Mouse (Mus musculus): ENCODE measurements around the gene Plekhh2. TPM values are rescaled to one million over a fixed set of nuclear protein-coding genes. Genes with fewer than 3 reads are reported as not detected.

Plekhh2 gene
- polyA plus RNA-seq, 1 experiment = 0.67 TPM

DNA sequence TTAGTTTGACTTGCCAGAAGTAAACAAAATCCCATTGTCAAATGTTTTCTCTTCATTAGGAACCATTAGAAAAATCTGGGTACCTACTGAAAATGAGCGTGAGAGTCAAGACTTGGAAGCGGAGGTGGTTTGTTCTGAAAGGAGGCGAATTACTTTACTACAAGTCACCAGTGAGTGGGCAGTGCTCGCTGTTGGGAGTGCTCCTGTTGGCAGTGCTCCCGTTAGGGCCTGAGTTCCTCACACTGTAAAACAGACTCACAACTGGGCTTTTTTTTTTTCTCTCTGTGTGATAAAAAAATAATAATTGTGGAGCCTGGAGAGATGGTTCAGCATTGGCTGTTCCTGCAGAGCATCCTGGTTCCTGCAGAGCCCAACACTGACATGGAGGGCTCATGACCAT is 63.4 kb downstream of the Plekhh2 start:
- Histone ChIP-seq H3K4me3 (ENCODE audit: insufficient read depth, low read depth, low read length) (no peak overlapping the region), H3K27ac (replicated peaks; ENCODE audit: low read depth, low read length) (no peak overlapping the region), H3K4me1 (ENCODE audit: control insufficient read depth, insufficient read depth, insufficient read length, low read length) (no peaks in the 10 kb centered on the region; the same call in 1 of the 2 replicates)

GRCm38 (mm10) chr17:84576621-84577293 is 65.1 kb downstream of the Plekhh2 start:
- Histone ChIP-seq H3K4me1 (ENCODE audit: control insufficient read depth, insufficient read depth, insufficient read length, low read length) (no peaks in the 10 kb centered on the region; the same call in 1 of the 2 replicates), H3K27ac (replicated peaks; ENCODE audit: low read depth, low read length) (no peak overlapping the region), H3K4me3 (ENCODE audit: insufficient read depth, low read depth, low read length) (no peak overlapping the region)

GRCm38 (mm10) chr17:84579249-84579648 is 67.6 kb downstream of the Plekhh2 start:
- Histone ChIP-seq H3K4me1 (ENCODE audit: control insufficient read depth, insufficient read depth, insufficient read length, low read length) (no peaks in the 10 kb centered on the region; the same call in 1 of the 2 replicates), H3K4me3 (ENCODE audit: insufficient read depth, low read depth, low read length) (no peak overlapping the region), H3K27ac (replicated peaks; ENCODE audit: low read depth, low read length) (no peak overlapping the region)

- Histone ChIP-seq H3K27ac (replicated peaks; ENCODE audit: low read depth, low read length) (no peak overlapping the region), H3K4me1 (ENCODE audit: control insufficient read depth, insufficient read depth, insufficient read length, low read length) (no peaks in the 10 kb centered on the region; the same call in 1 of the 2 replicates), H3K4me3 (ENCODE audit: insufficient read depth, low read depth, low read length) (no peak overlapping the region)
Measured at GRCm38 (mm10) chr17:84579817-84580216, 68.1 kb downstream of the Plekhh2 start.

DNA sequence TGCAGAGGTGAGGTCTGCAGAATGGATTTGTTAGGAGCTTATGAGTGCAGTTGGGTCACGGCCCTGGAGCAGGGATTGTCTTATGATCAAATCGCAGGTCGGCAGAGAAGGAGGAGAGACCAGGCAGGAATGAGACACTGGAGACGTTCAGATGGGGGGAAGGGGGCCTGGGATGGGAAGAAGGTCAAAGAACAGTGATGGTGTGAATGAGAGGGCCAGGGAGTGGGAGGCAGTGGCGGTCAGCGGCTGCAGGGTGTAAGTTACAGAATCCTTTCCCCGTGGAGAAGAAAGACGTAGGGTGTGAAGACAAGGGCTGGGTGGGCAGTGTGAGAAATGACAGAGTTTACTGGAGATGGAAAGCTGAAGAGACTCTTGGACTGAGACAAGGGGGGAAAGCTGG is 69.1 kb downstream of the Plekhh2 start:
- no peaks in the 10 kb centered on the region; the same call in 1 of the 2 replicates for H3K4me1 ChIP-seq (ENCODE audit: control insufficient read depth, insufficient read depth, insufficient read length, low read length)
- no peak overlapping the region for H3K27ac ChIP-seq (replicated peaks; ENCODE audit: low read depth, low read length)
- H3K4me3 ChIP-seq (ENCODE audit: insufficient read depth, low read depth, low read length) = no peak overlapping the region

- Histone ChIP-seq H3K27ac (replicated peaks; ENCODE audit: low read depth, low read length) (no peak overlapping the region), H3K4me1 (ENCODE audit: control insufficient read depth, insufficient read depth, insufficient read length, low read length) (no peaks in the 10 kb centered on the region; the same call in 1 of the 2 replicates), H3K4me3 (ENCODE audit: insufficient read depth, low read depth, low read length) (no peak overlapping the region)
Measured at GRCm38 (mm10) chr17:84581740-84582414, 70.2 kb downstream of the Plekhh2 start.

GRCm38 (mm10) chr17:84584107-84584506 is 72.4 kb downstream of the Plekhh2 start:
- Histone ChIP-seq H3K4me1 (ENCODE audit: control insufficient read depth, insufficient read depth, insufficient read length, low read length) (no peaks in the 10 kb centered on the region; the same call in 1 of the 2 replicates), H3K4me3 (ENCODE audit: insufficient read depth, low read depth, low read length) (no peak overlapping the region), H3K27ac (replicated peaks; ENCODE audit: low read depth, low read length) (peak overlapping the region; percentile 29; the same call in 1 of the 2 replicates)

DNA sequence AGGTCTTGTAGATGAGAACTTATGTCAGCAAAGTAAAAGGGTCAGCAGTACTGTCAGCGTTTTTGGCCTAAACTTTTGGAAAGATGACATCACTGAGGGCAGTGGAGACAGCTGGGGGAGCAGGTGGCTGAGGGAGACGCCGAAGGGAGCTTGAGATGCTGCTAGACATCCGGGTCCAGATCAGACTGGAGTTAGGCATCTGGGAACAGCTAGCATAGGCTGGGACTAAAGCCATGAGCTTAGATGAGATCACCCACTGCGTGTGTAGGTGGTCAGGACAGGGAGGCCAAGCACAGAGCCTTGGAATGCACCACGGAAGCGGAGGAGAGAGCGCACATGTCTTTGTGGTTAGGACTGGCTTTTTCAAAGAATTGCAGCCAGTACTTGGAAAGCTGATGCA is 73.4 kb downstream of the Plekhh2 start:
- no peak overlapping the region for H3K27ac ChIP-seq (replicated peaks; ENCODE audit: low read depth, low read length)

DNA sequence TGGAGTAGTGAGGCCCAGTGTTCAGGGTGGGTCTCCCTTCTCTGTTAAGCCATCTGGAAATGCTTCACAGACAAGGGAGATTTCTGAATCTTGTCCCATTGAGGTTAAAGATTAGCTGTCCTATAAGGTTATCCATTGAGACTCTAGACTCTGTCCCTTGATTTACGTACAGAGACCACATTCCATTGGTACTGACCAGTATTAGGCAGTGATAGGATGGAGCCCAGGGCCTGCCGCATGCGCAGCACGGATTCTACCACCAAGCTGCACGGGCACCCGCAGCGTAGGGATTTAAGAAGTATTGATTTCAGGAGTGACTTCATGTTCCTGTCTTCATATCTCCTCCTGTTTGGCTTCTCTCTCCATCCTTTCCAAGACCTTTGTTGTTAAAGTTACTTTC is 78.4 kb downstream of the Plekhh2 start:
- Histone ChIP-seq H3K4me3 (ENCODE audit: insufficient read depth, low read depth, low read length) (no peak overlapping the region), H3K27ac (replicated peaks; ENCODE audit: low read depth, low read length) (no peak overlapping the region), H3K4me1 (ENCODE audit: control insufficient read depth, insufficient read depth, insufficient read length, low read length) (no peaks in the 10 kb centered on the region)

More for the DNA sequence above, 73.4 kb downstream of the Plekhh2 start:
- no peak overlapping the region for H3K4me3 ChIP-seq (ENCODE audit: insufficient read depth, low read depth, low read length)
- no peaks in the 10 kb centered on the region; the same call in 1 of the 2 replicates for H3K4me1 ChIP-seq (ENCODE audit: control insufficient read depth, insufficient read depth, insufficient read length, low read length)

DNA sequence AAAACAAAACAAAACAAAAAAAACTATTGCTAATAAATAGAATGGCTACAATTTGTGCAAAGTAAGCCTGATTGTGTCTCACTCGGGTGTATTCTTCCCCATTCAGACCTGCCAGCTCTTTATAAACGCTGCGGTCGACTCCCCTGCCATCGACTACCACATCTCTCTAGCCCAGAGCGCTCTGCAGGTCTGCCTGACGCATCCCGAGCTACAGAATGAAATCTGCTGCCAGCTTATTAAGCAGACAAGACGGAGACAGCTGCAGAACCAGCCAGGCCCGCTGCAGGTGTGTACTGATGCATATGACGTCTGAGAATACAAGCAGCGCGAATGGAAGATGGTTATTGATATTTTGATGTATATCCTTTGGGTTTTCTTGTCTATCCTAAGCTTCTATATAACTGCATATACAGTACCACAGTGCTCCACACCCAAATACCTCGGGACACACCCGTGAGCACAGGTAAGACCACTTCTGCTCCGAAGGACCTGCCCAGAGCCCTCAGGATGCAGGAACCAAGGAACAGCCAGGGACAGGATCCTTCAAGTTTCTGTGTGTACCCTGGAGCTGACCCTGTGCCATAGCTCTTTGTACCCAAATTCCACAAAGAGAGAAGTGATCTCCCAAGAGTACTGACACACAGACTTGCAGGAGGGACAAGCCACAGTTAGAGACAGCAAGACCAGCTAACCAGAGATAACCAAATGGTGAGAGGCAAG is 79.9 kb downstream of the Plekhh2 start:
- Histone ChIP-seq H3K4me1 (ENCODE audit: control insufficient read depth, insufficient read depth, insufficient read length, low read length) (no peaks in the 10 kb centered on the region), H3K4me3 (ENCODE audit: insufficient read depth, low read depth, low read length) (no peak overlapping the region), H3K27ac (replicated peaks; ENCODE audit: low read depth, low read length) (no peak overlapping the region)

DNA sequence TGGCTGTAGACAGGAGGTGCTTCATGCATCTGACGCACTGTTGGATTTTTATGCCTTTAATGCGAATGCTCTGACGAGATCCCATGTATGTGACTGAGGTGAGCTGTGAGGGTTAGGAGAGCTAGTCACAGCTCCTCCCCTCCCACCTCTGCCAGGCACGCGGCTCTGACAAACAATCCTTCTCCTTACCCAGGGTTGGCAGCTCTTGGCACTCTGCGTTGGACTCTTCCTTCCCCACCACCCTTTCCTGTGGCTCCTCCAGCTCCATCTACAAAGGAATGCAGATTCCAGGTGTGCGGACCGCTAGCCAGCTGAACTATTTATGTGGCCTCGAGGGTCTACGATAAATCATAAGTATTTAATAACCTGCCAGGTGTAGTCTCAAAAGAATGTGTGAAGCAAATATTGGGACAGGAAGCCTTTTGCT is 84.3 kb downstream of the Plekhh2 start:
- no peak overlapping the region for H3K4me3 ChIP-seq (ENCODE audit: insufficient read depth, low read depth, low read length)
- no peaks in the 10 kb centered on the region for H3K4me1 ChIP-seq (ENCODE audit: control insufficient read depth, insufficient read depth, insufficient read length, low read length)
- H3K27ac ChIP-seq (replicated peaks; ENCODE audit: low read depth, low read length) = no peak overlapping the region

- H3K4me1 ChIP-seq (ENCODE audit: control insufficient read depth, insufficient read depth, insufficient read length, low read length) = no peaks in the 10 kb centered on the region
- no peak overlapping the region for H3K27ac ChIP-seq (replicated peaks; ENCODE audit: low read depth, low read length)
- no peak overlapping the region for H3K4me3 ChIP-seq (ENCODE audit: insufficient read depth, low read depth, low read length)
Measured at GRCm38 (mm10) chr17:84596501-84596900, 84.8 kb downstream of the Plekhh2 start.

GRCm38 (mm10) chr17:84597859-84598258 is 86.2 kb downstream of the Plekhh2 start:
- Histone ChIP-seq H3K27ac (replicated peaks; ENCODE audit: low read depth, low read length) (no peak overlapping the region), H3K4me1 (ENCODE audit: control insufficient read depth, insufficient read depth, insufficient read length, low read length) (no peaks in the 10 kb centered on the region), H3K4me3 (ENCODE audit: insufficient read depth, low read depth, low read length) (no peak overlapping the region)

DNA sequence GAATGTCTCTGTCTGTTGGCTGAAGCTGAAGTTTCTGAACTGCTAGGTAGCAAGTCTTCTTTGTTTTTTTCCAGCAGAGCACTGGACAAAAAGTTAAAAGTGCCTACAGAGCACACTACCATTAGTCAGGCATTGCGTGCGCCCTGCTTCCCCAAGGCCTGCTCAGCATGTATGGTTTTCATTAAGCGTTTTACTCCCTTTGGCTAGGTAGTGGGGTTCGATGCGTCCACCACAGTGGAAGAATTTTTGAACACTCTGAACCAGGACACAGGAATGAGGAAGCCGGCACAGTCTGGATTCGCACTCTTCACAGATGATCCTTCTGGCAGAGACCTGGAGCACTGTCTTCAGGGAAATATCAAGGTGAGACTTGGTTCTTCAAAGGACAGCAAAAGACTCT is 87.2 kb downstream of the Plekhh2 start:
- Histone ChIP-seq H3K27ac (replicated peaks; ENCODE audit: low read depth, low read length) (no peak overlapping the region), H3K4me1 (ENCODE audit: control insufficient read depth, insufficient read depth, insufficient read length, low read length) (peaks cover 2% of the 10 kb centered on the region; the same call in 1 of the 2 replicates), H3K4me3 (ENCODE audit: insufficient read depth, low read depth, low read length) (no peak overlapping the region)
